Mouse (Mus musculus) cortical plate, adult 2 months (tissue): Measurements from ENCODE around the gene Fbxo47.

ENCODE experiments used
- CTCF ChIP-seq: fragments of 200-500 bp; IDR thresholded peaks from 2 replicates; pipeline ENCODE4 v1.5.1; 2011; ENCODE audit warnings: mild to moderate bottlenecking, control low read depth, low read length; ENCODE audit not compliant: insufficient read depth; ENCODE audit errors: extremely low read depth
- POLR2A ChIP-seq: fragments of 200-500 bp; IDR thresholded peaks from 2 replicates; pipeline ENCODE4 v1.6.1; 2011; ENCODE audit warnings: mild to moderate bottlenecking, low read length, control low read depth; ENCODE audit not compliant: insufficient read depth; ENCODE audit errors: extremely low read depth

DNA sequence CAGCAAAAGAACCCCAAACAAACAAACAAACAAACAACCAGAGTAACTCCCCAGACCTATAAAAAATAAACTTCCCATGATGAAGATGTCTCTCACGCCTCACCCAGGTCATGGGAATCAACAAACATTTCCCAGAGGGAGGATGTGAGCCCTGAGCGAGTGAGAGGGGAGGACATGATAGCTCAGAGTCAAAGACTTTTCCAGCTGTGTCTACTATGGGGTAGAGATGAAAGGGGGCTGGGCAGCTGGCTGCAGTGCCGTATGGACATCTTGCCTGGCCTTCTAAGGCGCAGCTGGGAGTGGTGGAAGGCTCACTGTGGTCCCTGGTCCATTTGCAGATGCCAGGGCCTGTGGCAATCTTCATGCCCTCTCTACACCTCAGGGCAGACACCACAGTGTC lies 45.0 kb upstream of the Fbxo47 start:
- TF ChIP-seq CTCF (no peak), POLR2A (no peak)
